Mouse (Mus musculus) lung, adult 18-20 months (tissue): ENCODE measurements around the gene Vmn1r227.

Experiments
- DNase-seq, 2 experiments: peaks; one replicate each; pipeline ENCODE4 v3.0.0; 2022; ENCODE audit warnings: mixed read lengths in 2 of 2

Vmn1r227 gene

DNA sequence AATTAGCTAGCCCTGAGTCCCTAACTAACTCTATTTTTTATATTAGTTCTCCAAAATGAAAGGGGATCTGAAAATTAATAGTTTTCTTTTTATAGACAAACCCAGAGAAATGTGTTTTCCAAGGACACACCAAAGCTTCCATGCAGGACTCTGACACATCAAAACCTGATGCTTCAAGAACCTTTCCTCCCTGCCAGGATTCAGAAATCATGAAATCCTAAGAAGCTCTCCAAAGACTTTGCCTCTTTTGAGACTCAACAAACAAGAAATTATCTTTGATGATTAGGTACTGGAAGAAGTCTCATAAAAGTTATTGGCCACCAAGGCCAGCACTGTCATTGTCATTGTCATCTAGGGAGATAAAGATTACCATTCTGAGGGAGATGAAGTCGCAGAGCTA lies at the start of gene Vmn1r227:
Gene Vmn1r227 (plus strand): TSS at position 301 of the 400 bp plus-strand sequence.
- DNase-seq: no peak

DNA sequence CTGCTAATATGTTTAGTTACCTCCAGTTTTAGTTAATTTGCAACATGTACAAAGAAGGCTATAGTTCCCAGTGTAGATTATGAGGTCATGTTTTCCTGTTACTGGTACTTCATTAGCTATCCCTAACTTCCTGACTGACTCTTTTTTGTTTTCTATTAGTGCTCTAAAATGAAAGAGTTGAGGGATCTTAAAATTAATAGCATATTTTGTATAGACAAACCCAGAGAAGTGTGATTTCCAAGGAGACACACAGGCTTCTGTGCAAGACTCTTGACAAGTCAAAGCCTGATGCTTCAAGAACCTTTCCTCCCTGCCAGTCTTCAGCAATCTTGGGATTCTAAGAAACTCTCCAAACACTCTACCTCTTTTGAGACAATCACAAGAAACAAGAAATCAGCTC lies 47.1 kb upstream of the Vmn1r227 start, which contains the start of gene Vmn1r226:
Gene Vmn1r226 (plus strand): TSS at position 301 of the 400 bp plus-strand sequence.
- DNase-seq: no peak

DNA sequence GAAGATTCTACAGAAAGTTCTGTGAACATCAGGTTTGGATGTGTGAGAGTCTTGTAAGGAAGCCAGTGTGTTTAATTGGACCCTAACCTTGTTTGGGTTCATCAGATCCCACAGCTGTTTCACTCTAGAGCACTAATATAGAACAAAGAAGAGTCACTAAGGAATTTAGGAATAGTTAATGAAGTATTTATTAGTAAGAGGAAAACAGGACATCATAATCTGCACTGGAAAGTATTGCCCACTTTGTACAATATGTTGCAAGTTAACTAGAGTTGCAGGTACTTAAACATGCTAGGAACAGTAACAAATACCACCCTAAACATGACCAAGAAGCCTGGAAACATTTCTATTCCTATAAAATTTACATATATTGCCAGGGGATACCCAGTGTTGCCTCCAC lies 56.4 kb downstream of the Vmn1r227 start, which contains the start of gene Vmn1r228:
Gene Vmn1r228 (minus strand): TSS at position 101 of the 400 bp plus-strand sequence.
- DNase-seq: no peak
